Mouse (Mus musculus) forebrain, embryonic 14.5 days (tissue): ENCODE data around the gene Dlx3. TPM values are rescaled to one million over a fixed set of nuclear protein-coding genes. Genes with fewer than 3 reads are reported as not detected.

ENCODE experiments used
- ATAC-seq: fragments of 200-750 bp; cut with Nextera tagmentation; 2 replicates; pipeline ENCODE4 v1.8.0; 2017; ENCODE audit warnings: mild to moderate bottlenecking, moderate library complexity
- DNase-seq: peaks from one replicate; pipeline ENCODE4 v3.0.0-alpha.2; 2015; ENCODE audit warnings: low spot score
- H3K27ac ChIP-seq: fragments of 300-500 bp; sonication (generic); 2 replicates; pipeline ENCODE4 v1.5.1; 2014; ENCODE audit warnings: low read depth, mild to moderate bottlenecking, control low read depth, low read length, moderate library complexity
- H3K27me3 ChIP-seq: fragments of 300-500 bp; sonication (generic); replicated peaks from 2 replicates; pipeline ENCODE4 v1.6.1; 2014; ENCODE audit warnings: low read length, control low read depth, mixed read lengths; ENCODE audit not compliant: control insufficient read depth, insufficient read depth
- H3K36me3 ChIP-seq: fragments of 300-500 bp; sonication (generic); 2 replicates; pipeline ENCODE4 v1.6.1; 2014; ENCODE audit warnings: low read length, control low read depth; ENCODE audit not compliant: control insufficient read depth, insufficient read depth
- H3K4me1 ChIP-seq: fragments of 300-500 bp; sonication (generic); 2 replicates; pipeline ENCODE4 v1.6.1; 2014; ENCODE audit warnings: antibody characterized with exemption, low read length, control low read depth; ENCODE audit not compliant: control insufficient read depth, insufficient read depth
- H3K4me2 ChIP-seq: fragments of 300-500 bp; sonication (generic); 2 replicates; pipeline ENCODE4 v1.6.1; 2014; ENCODE audit warnings: mild to moderate bottlenecking, control low read depth, low read length
- H3K4me3 ChIP-seq: fragments of 300-500 bp; sonication (generic); 2 replicates; pipeline ENCODE4 v1.5.1; 2014; ENCODE audit warnings: low read depth, low read length, control low read depth
- H3K9ac ChIP-seq: fragments of 300-500 bp; sonication (generic); 2 replicates; pipeline ENCODE4 v1.6.1; 2014; ENCODE audit warnings: mild to moderate bottlenecking, low read length, control low read depth, moderate library complexity
- H3K9me3 ChIP-seq: fragments of 300-500 bp; sonication (generic); replicated peaks from 2 replicates; pipeline ENCODE4 v1.6.1; 2016; ENCODE audit warnings: low read length, control low read depth, mixed read lengths; ENCODE audit not compliant: control insufficient read depth
- WGBS: fragments of 180-500 bp; shearing (Covaris S2); extraction: QIAGEN DNeasy Blood & Tissue Kit; methylation state at CpG from one replicate; pipeline ENCODE4 v1.1.7; 2014; 5-methylcytosine and 5-hydroxymethylcytosine counted together
- polyA plus RNA-seq: library from polyadenylated mRNA; unstranded; fragments of >200 nt; fragmentation: Nextera tagmentation; extraction: Ambion mirVana; gene quantifications from 2 replicates; pipeline ENCODE4 v1.2.1, GENCODE M21; 2014

Dlx3 gene
- polyA plus RNA-seq, 1 experiment from 2014 or later: not detected

- no peaks in the 10 kb centered on the region for H3K4me1 ChIP-seq
- no peak for ATAC-seq
- no peak overlapping the region for H3K4me2 ChIP-seq
- no peaks in the 10 kb centered on the region for H3K9me3 ChIP-seq
- no peak overlapping the region for H3K27ac ChIP-seq
- no peak overlapping the region for H3K4me3 ChIP-seq
- no peaks in the 10 kb centered on the region for H3K27me3 ChIP-seq
- H3K9ac ChIP-seq: no peak overlapping the region
- WGBS: 11% methylated on average over 5 of the region's 5 CpGs
- no peak for DNase-seq
- no peaks in the 10 kb centered on the region for H3K36me3 ChIP-seq
These were observed 34.2 kb upstream of the Dlx3 start for GRCm38 (mm10) chr11:95085710-95086109.

- Histone ChIP-seq H3K9me3 (no peaks in the 10 kb centered on the region), H3K4me3 (no peak overlapping the region), H3K4me1 (no peaks in the 10 kb centered on the region), H3K36me3 (no peaks in the 10 kb centered on the region), H3K4me2 (no peak overlapping the region), H3K9ac (no peak overlapping the region), H3K27me3 (no peaks in the 10 kb centered on the region), H3K27ac (no peak overlapping the region)
- WGBS: 50% methylated on average over 5 of the region's 5 CpGs
- ATAC-seq: no peak
- no peak for DNase-seq
These were observed 33.7 kb upstream of the Dlx3 start for GRCm38 (mm10) chr11:95086229-95086628.

- no peaks in the 10 kb centered on the region for H3K36me3 ChIP-seq
- DNase-seq: no peak
- H3K9ac ChIP-seq: no peak overlapping the region
- no peak overlapping the region for H3K4me2 ChIP-seq
- no peak overlapping the region for H3K27ac ChIP-seq
- no peaks in the 10 kb centered on the region for H3K9me3 ChIP-seq
- no peak overlapping the region for H3K4me3 ChIP-seq
- 69% methylated on average over 17 of the region's 17 CpGs for WGBS
- H3K4me1 ChIP-seq: no peaks in the 10 kb centered on the region
- H3K27me3 ChIP-seq: no peaks in the 10 kb centered on the region
- no peak for ATAC-seq
These were observed 32.4 kb upstream of the Dlx3 start for GRCm38 (mm10) chr11:95087301-95088228.

GRCm38 (mm10) chr11:95088286-95088685, 31.6 kb upstream of the Dlx3 start:
- no peak overlapping the region for H3K4me2 ChIP-seq
- H3K4me3 ChIP-seq: no peak overlapping the region
- H3K4me1 ChIP-seq: no peaks in the 10 kb centered on the region
- DNase-seq (no peak), ATAC-seq (no peak)
- no peaks in the 10 kb centered on the region for H3K36me3 ChIP-seq
- H3K27me3 ChIP-seq: no peaks in the 10 kb centered on the region
- H3K9me3 ChIP-seq: no peaks in the 10 kb centered on the region
- WGBS: 57% methylated on average over 7 of the region's 7 CpGs
- H3K9ac ChIP-seq: no peak overlapping the region
- H3K27ac ChIP-seq: no peak overlapping the region

GRCm38 (mm10) chr11:95088857-95089779, 30.8 kb upstream of the Dlx3 start:
- no peaks in the 10 kb centered on the region for H3K27me3 ChIP-seq

GRCm38 (mm10) chr11:95093077-95093476, 26.8 kb upstream of the Dlx3 start:
- no peaks in the 10 kb centered on the region for H3K36me3 ChIP-seq
- ATAC-seq (no peak), DNase-seq (no peak)
- H3K4me1 ChIP-seq: peaks cover 5% of the 10 kb centered on the region; the same call in 1 of the 2 replicates
- no peak overlapping the region for H3K9ac ChIP-seq
- no peak overlapping the region for H3K27ac ChIP-seq
- WGBS: 84% methylated on average over 5 of the region's 5 CpGs
- no peak overlapping the region for H3K4me2 ChIP-seq
- H3K4me3 ChIP-seq: no peak overlapping the region
- no peaks in the 10 kb centered on the region for H3K9me3 ChIP-seq
- no peaks in the 10 kb centered on the region for H3K27me3 ChIP-seq

More at GRCm38 (mm10) chr11:95088857-95089779, 30.8 kb upstream of the Dlx3 start:
- Histone ChIP-seq H3K9me3 (no peaks in the 10 kb centered on the region), H3K4me3 (no peak overlapping the region), H3K27ac (no peak overlapping the region), H3K9ac (no peak overlapping the region), H3K36me3 (no peaks in the 10 kb centered on the region), H3K4me2 (no peak overlapping the region), H3K4me1 (no peaks in the 10 kb centered on the region)
- ATAC-seq: no peak
- 70% methylated on average over 16 of the region's 16 CpGs for WGBS
- no peak for DNase-seq

- Histone ChIP-seq H3K27me3 (no peaks in the 10 kb centered on the region), H3K4me1 (peaks cover 5% of the 10 kb centered on the region; the same call in 1 of the 2 replicates), H3K4me2 (no peak overlapping the region), H3K4me3 (no peak overlapping the region), H3K36me3 (no peaks in the 10 kb centered on the region), H3K9me3 (no peaks in the 10 kb centered on the region), H3K9ac (no peak overlapping the region), H3K27ac (no peak overlapping the region)
- ATAC-seq (no peak), DNase-seq (no peak)
- 82% methylated on average over 10 of the region's 10 CpGs for WGBS
These were observed 24.3 kb upstream of the Dlx3 start for GRCm38 (mm10) chr11:95095596-95095995.

GRCm38 (mm10) chr11:95096608-95097373, 23.1 kb upstream of the Dlx3 start:
- WGBS: 43% methylated on average over 4 of the region's 4 CpGs
- no peaks in the 10 kb centered on the region for H3K9me3 ChIP-seq
- H3K27ac ChIP-seq: no peak overlapping the region
- no peak for ATAC-seq
- no peak overlapping the region for H3K9ac ChIP-seq
- no peaks in the 10 kb centered on the region for H3K27me3 ChIP-seq
- peaks cover 5% of the 10 kb centered on the region; the same call in 1 of the 2 replicates for H3K4me1 ChIP-seq
- no peak for DNase-seq
- H3K4me2 ChIP-seq: no peak overlapping the region
- H3K4me3 ChIP-seq: no peak overlapping the region
- H3K36me3 ChIP-seq: no peaks in the 10 kb centered on the region
